Mouse (Mus musculus): ENCODE data around the gene Lin7a.

Gene Lin7a

GRCm38 (mm10) chr10:107271321-107272130 lies at the start of gene Lin7a:
Lin7a (plus strand) TSS chr10:107271686.
- DNase-seq, result no peak

- no peak for DNase-seq
Observed at GRCm38 (mm10) chr10:107221726-107222125, 49.8 kb upstream of the Lin7a start.

GRCm38 (mm10) chr10:107222406-107223185 lies 48.9 kb upstream of the Lin7a start:
- DNase-seq, result no peak

GRCm38 (mm10) chr10:107223186-107223440 lies 48.4 kb upstream of the Lin7a start:
- no peak for DNase-seq

GRCm38 (mm10) chr10:107223821-107224220 lies 47.7 kb upstream of the Lin7a start:
- DNase-seq, result no peak

- no peak for DNase-seq
Observed at GRCm38 (mm10) chr10:107224596-107225330, 46.7 kb upstream of the Lin7a start.

- no peak for DNase-seq
Observed at GRCm38 (mm10) chr10:107225331-107225835, 46.1 kb upstream of the Lin7a start.

GRCm38 (mm10) chr10:107225871-107226270 lies 45.6 kb upstream of the Lin7a start:
- DNase-seq, result no peak

- DNase-seq, result no peak
Observed at GRCm38 (mm10) chr10:107227901-107228300, 43.6 kb upstream of the Lin7a start.

- no peak for DNase-seq
Observed at GRCm38 (mm10) chr10:107228776-107229175, 42.7 kb upstream of the Lin7a start.

- no peak for DNase-seq
Observed at GRCm38 (mm10) chr10:107229416-107229815, 42.1 kb upstream of the Lin7a start.

GRCm38 (mm10) chr10:107230081-107230850 lies 41.2 kb upstream of the Lin7a start:
- no peak for DNase-seq

GRCm38 (mm10) chr10:107230851-107231130 lies 40.7 kb upstream of the Lin7a start:
- DNase-seq, result no peak

- no peak for DNase-seq
Observed at GRCm38 (mm10) chr10:107231421-107232010, 40.0 kb upstream of the Lin7a start.

- DNase-seq, result no peak
Observed at GRCm38 (mm10) chr10:107232491-107233110, 38.9 kb upstream of the Lin7a start.

- no peak for DNase-seq
Observed at GRCm38 (mm10) chr10:107233221-107233620, 38.3 kb upstream of the Lin7a start.

GRCm38 (mm10) chr10:107233825-107234224 lies 37.7 kb upstream of the Lin7a start:
- DNase-seq, result no peak

GRCm38 (mm10) chr10:107234421-107235400 lies 36.8 kb upstream of the Lin7a start:
- DNase-seq, result no peak

GRCm38 (mm10) chr10:107235496-107235895 lies 36.0 kb upstream of the Lin7a start:
- DNase-seq, result no peak

- no peak for DNase-seq
Observed at GRCm38 (mm10) chr10:107236211-107236610, 35.3 kb upstream of the Lin7a start.

GRCm38 (mm10) chr10:107237076-107237475 lies 34.4 kb upstream of the Lin7a start:
- no peak for DNase-seq

Data from layer of hippocampus, adult 9-11 months (tissue).